Mouse (Mus musculus) ES-E14 (cell line): ENCODE measurements around the gene Sgsh.

ENCODE experiments used
- CHD2 ChIP-seq: IDR thresholded peaks from 2 replicates; pipeline ENCODE4 v1.6.1; 2014; ENCODE audit warnings: mild to moderate bottlenecking, low read depth, low read length, inconsistent platforms
- HCFC1 ChIP-seq: IDR thresholded peaks from 2 replicates; pipeline ENCODE4 v1.6.1; 2012; ENCODE audit warnings: low read length, inconsistent platforms, borderline replicate concordance; ENCODE audit not compliant: insufficient read depth
- MAFK ChIP-seq: IDR thresholded peaks from 2 replicates; pipeline ENCODE4 v1.6.1; 2014; ENCODE audit warnings: mild to moderate bottlenecking, low read depth, low read length, inconsistent platforms; ENCODE audit not compliant: insufficient read depth
- ZC3H11A ChIP-seq: IDR thresholded peaks from 2 replicates; pipeline ENCODE4 v1.6.1; 2012; ENCODE audit warnings: low read depth, mild to moderate bottlenecking, inconsistent platforms, low read length, borderline replicate concordance
- ZNF384 ChIP-seq: IDR thresholded peaks from 2 replicates; pipeline ENCODE4 v1.6.1; 2012; ENCODE audit warnings: low read depth, low read length, inconsistent platforms

- TF ChIP-seq ZNF384 (no peak), HCFC1 (no peak), ZC3H11A (no peak), MAFK (no peak), CHD2 (no peak)
These were observed 40.9 kb downstream of the Sgsh start for GRCm38 (mm10) chr11:119314252-119314936.
